Mouse (Mus musculus) embryonic stem cell, embryonic (primary cell): ENCODE measurements at regions not wholly inside any gene's neighbourhood (a gene's known extent, or its start where the extent isn't known, plus 50 kb on each side); places are given as distances from the start of the nearest gene placed in this dataset.

Experiments
- CTCF ChIA-PET, 4 experiments: fragments of 300-600 bp in 2 of 4; fragments of 350-600 bp in 2 of 4; sonication (Branson Sonifier 250); formaldehyde crosslinking; loops; one replicate each; lab custom pipeline; 2022; ENCODE audit warnings: inconsistent platforms in 2 of 4; lab: Charles Lee
- POLR2A ChIA-PET, 4 experiments: fragments of 300-600 bp in 2 of 4; fragments of 350-600 bp in 2 of 4; sonication (Branson Sonifier 250); formaldehyde crosslinking; loops; one replicate each; lab custom pipeline; 2022; ENCODE audit warnings: antibody characterized with exemption in 4 of 4, inconsistent platforms in 1 of 4; lab: Charles Lee

DNA sequence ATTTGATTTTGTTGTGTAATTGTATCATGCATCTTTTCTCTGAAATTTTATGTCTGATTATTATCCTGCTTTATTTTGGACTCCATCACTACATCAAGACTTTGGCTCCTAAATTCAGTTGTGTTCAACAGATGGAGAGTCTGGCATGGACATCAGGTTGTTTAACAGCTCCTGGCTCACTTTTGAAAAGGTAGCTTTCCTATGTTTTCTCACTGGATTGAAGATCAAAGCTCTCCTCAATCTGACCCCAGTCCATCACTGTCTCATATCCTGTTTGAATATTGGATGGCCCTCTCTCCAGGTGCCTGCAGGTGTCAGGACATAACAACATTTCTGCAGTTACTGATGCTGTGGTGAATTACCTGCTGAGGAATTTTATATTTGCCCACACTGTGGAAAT lies 265.8 kb upstream of the Cntnap2 start:
- POLR2A ChIA-PET: no interaction called here

GRCm38 (mm10) chr6:44815362-44815761 lies 243.8 kb upstream of the Cntnap2 start:
- ChIA-PET CTCF (no interaction called here), POLR2A (no interaction called here)

More for the DNA sequence above, 265.8 kb upstream of the Cntnap2 start:
- CTCF ChIA-PET: interaction anchor here in 1 of 4 experiments (0.9 kb wide), 1 partner anchor 9 kb away, joined by 3 read pairs; no protein-coding TSS in a partner anchor

DNA sequence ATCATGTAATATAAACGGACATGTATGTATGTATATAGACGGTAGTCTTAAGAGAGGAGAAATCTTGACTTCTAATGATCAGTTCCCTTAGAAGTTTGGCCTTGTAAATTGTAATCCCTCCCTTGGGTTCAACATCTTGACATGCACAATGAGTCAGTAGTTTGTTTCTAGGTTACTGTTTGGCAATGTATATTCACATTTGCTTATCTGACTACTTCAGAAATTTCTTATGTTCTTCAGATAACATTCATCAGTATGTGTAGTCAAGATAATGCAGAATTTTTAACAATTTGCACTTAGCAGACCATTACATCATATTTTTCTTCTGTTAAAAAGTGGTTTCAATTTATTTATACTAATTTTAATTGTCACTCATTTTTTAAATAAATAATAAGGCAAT lies 215.0 kb upstream of the Cntnap2 start:
- CTCF ChIA-PET: no interaction called here
- POLR2A ChIA-PET: no interaction called here

DNA sequence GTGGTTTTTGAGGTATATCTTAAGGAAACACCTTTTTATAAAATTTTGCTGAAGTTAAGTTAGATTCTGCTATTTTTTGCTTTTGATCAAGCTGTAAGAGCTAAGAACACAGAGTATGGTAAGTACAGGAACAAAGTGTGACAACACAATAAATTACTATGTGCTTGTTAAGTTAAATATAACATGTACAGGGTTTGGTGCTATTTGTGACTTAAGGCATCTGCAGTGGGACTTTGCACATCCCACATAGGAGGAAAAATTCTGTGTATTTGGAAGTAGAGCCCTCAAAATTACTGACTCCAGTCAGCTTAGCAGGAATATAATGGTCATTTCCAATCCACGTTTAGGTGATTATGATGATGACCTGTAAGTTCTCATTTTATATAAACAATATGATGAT lies 209.7 kb upstream of the Cntnap2 start:
- ChIA-PET CTCF (interaction anchor here in 1 of 4 experiments (0.7 kb wide), 1 partner anchor 1609 kb away, joined by 3 read pairs; no protein-coding TSS in a partner anchor), POLR2A (no interaction called here)

- ChIA-PET POLR2A (no interaction called here), CTCF (no interaction called here)
These were observed 208.3 kb upstream of the Cntnap2 start for GRCm38 (mm10) chr6:44850829-44851228.

GRCm38 (mm10) chr6:44900249-44900648 lies 158.9 kb upstream of the Cntnap2 start:
- CTCF ChIA-PET: no interaction called here
- POLR2A ChIA-PET: no interaction called here
